Mouse (Mus musculus) CH12.LX (cell line): ENCODE data around the gene Mok.

ENCODE experiments used
- CHD2 ChIP-seq: IDR thresholded peaks from 2 replicates; pipeline ENCODE4 v1.6.1; 2011; ENCODE audit warnings: low read length, improper control_type of control experiment
- CTCF ChIP-seq, 2 experiments: IDR thresholded peaks in 1 of 2; conservative IDR thresholded peaks in 1 of 2; 2 replicates each; pipeline ENCODE4 v1.5.1; 2011 to 2012; ENCODE audit warnings: low read depth in 2 of 2, low read length in 2 of 2, improper control_type of control experiment in 1 of 2, inconsistent platforms in 1 of 2, mild to moderate bottlenecking in 1 of 2, moderate library complexity in 1 of 2
- E2F4 ChIP-seq: IDR thresholded peaks from 2 replicates; pipeline ENCODE4 v1.6.1; 2011; ENCODE audit warnings: low read depth, low read length, improper control_type of control experiment; ENCODE audit not compliant: insufficient replicate concordance
- ELF1 ChIP-seq: IDR thresholded peaks from 2 replicates; pipeline ENCODE4 v1.6.1; 2014; ENCODE audit warnings: low read depth, mild to moderate bottlenecking, inconsistent platforms, low read length, improper control_type of control experiment
- HCFC1 ChIP-seq: IDR thresholded peaks from 2 replicates; pipeline ENCODE4 v1.6.1; 2012; ENCODE audit warnings: low read depth, mild to moderate bottlenecking, inconsistent platforms, low read length, improper control_type of control experiment
- IRF4 ChIP-seq: IDR thresholded peaks from 2 replicates; pipeline ENCODE4 v1.6.1; 2014; ENCODE audit warnings: low read depth, mild to moderate bottlenecking, inconsistent platforms, low read length, improper control_type of control experiment
- JUN ChIP-seq: IDR thresholded peaks from 2 replicates; pipeline ENCODE4 v1.6.1; 2011; ENCODE audit warnings: low read depth, mild to moderate bottlenecking, low read length, improper control_type of control experiment, moderate library complexity; ENCODE audit not compliant: insufficient read depth
- MAX ChIP-seq: IDR thresholded peaks from 2 replicates; pipeline ENCODE4 v1.6.1; 2011; ENCODE audit warnings: low read length, improper control_type of control experiment
- MXI1 ChIP-seq: IDR thresholded peaks from 2 replicates; pipeline ENCODE4 v1.6.1; 2011; ENCODE audit warnings: mild to moderate bottlenecking, low read depth, low read length, improper control_type of control experiment
- PAX5 ChIP-seq: IDR thresholded peaks from 2 replicates; pipeline ENCODE4 v1.6.1; 2012; ENCODE audit warnings: low read length, inconsistent platforms, mixed read lengths
- POLR2A ChIP-seq: IDR thresholded peaks from 2 replicates; pipeline ENCODE4 v1.6.1; 2011; ENCODE audit warnings: low read depth, mild to moderate bottlenecking, improper control_type of control experiment, low read length
- RCOR1 ChIP-seq: conservative IDR thresholded peaks from 2 replicates; pipeline ENCODE4 v1.6.1; 2012; ENCODE audit warnings: low read depth, mild to moderate bottlenecking, inconsistent platforms, low read length, improper control_type of control experiment
- USF2 ChIP-seq: conservative IDR thresholded peaks from 2 replicates; pipeline ENCODE4 v1.6.1; 2011; ENCODE audit warnings: low read depth, low read length, improper control_type of control experiment

DNA sequence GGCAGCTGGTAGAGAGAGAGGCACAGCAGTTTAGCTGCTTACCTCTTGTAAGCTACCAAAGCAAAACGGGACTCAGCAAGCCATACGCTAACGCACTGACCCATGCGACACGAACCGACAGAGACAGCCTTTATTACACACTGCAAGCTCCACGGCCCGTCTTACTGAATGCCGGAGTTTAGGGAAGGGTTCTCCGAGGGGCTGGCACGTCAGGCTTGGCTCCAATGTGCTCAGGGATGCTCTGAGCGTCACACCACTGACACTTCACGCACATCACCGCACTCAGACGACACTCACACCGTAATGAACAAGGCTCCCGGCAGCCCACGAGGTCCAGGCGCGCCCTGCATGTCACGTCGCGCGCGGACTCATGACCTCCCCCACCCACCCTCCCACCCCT lies 47.9 kb upstream of the Mok start:
- TF ChIP-seq IRF4 (no peak), RCOR1 (no peak), USF2 (no peak), CHD2 (no peak), MXI1 (no peak), CTCF (conservative IDR thresholded peaks at IDR 0.05 in 1 of 2, IDR thresholded peaks at IDR 0.05 in 1 of 2; ENCODE audit: low read depth in 2 of 2, low read length in 2 of 2) (no peak), HCFC1 (no peak), PAX5 (no peak), JUN (no peak), E2F4 (no peak), POLR2A (no peak), ELF1 (no peak), MAX (no peak; the same call in 1 of the 2 replicates)
